17 mouse cellular contexts compared by ENCODE assay signal in genomic region chr11:64588601-64588989, GRCm38 (mm10).
DNase-seq lines count a peak whose midpoint lies in the region; ATAC-seq lines count a peak whose summit lies in the region.
"Had no signal": no experiment of that assay in that cellular context is flagged by ENCODE, and none has a peak within 500 bp of the region (broad histone marks: within the 10 kb centered on the region; RNA-seq: fewer than 3 reads in every experiment).

No protein-coding gene starts in this region.

- peak; percentile 68 to 73 for DNase-seq in cerebellum, postnatal 10 days
- no peak for DNase-seq in cerebellum, postnatal 36 days
- peak; percentile 27 for DNase-seq in midbrain, embryonic 10.5 days (ENCODE audit: low spot score)
- DNase-seq in gastrocnemius, adult 18-20 months (ENCODE audit: low spot score) = no peak
- DNase-seq in thymus, postnatal 25 days = no peak
- DNase-seq: adrenal gland, adult 8-10 months; cerebellum, adult 8-10 months; gastrocnemius, postnatal 25 days; lung, postnatal 4 days; thymus, adult 2 months had no signal

- H3K9me3 ChIP-seq in midbrain, embryonic 10.5 days (replicated peaks) = no peaks in the 10 kb centered on the region
- H3K9me3 ChIP-seq in midbrain, embryonic 15.5 days = no peaks in the 10 kb centered on the region
- H3K9me3 ChIP-seq in embryonic facial prominence, embryonic 12.5 days = no peaks in the 10 kb centered on the region
- H3K9me3 ChIP-seq: heart, embryonic 12.5 days had no signal

- H3K27ac ChIP-seq in midbrain, embryonic 10.5 days (replicated peaks) = peak overlapping the region; percentile 68; the same call in 1 of the 2 replicates
- no peak overlapping the region for H3K27ac ChIP-seq in midbrain, embryonic 15.5 days
- H3K27ac ChIP-seq in embryonic facial prominence, embryonic 12.5 days = no peak overlapping the region

- no peaks in the 10 kb centered on the region for H3K36me3 ChIP-seq in midbrain, embryonic 10.5 days
- H3K36me3 ChIP-seq in midbrain, embryonic 15.5 days (replicated peaks) = no peaks in the 10 kb centered on the region
- no peaks in the 10 kb centered on the region for H3K36me3 ChIP-seq in embryonic facial prominence, embryonic 12.5 days
- H3K36me3 ChIP-seq: heart, embryonic 12.5 days had no signal

- H3K4me1 ChIP-seq in midbrain, embryonic 10.5 days = peaks cover 45% of the 10 kb centered on the region
- peaks cover 3% of the 10 kb centered on the region; the same call in 1 of the 2 replicates for H3K4me1 ChIP-seq in midbrain, embryonic 15.5 days
- peaks cover 12% of the 10 kb centered on the region for H3K4me1 ChIP-seq in embryonic facial prominence, embryonic 12.5 days

- 59% methylated on average over 6 of the region's 6 CpGs for WGBS in midbrain, embryonic 10.5 days
- 53% methylated on average over 6 of the region's 6 CpGs for WGBS in midbrain, embryonic 15.5 days
- 26% methylated on average over 6 of the region's 6 CpGs for WGBS in embryonic facial prominence, embryonic 12.5 days

- ATAC-seq in midbrain, embryonic 15.5 days (replicated peaks) = no peak
- ATAC-seq in embryonic facial prominence, embryonic 12.5 days (ENCODE audit: insufficient number of reproducible peaks, insufficient read depth, low FRiP score, low TSS enrichment) = no peak
- peak; percentile 69 for ATAC-seq in megakaryocyte progenitor cell, adult 5-6 weeks (replicated peaks; ENCODE audit: poor library complexity)
- ATAC-seq: intestine, embryonic 16.5 days had no signal

- H3K9ac ChIP-seq in midbrain, embryonic 15.5 days = no peak overlapping the region
- H3K9ac ChIP-seq in embryonic facial prominence, embryonic 12.5 days = no peak overlapping the region
- H3K9ac ChIP-seq: heart, embryonic 12.5 days had no signal

- no peaks in the 10 kb centered on the region for H3K27me3 ChIP-seq in midbrain, embryonic 10.5 days (ENCODE audit: low read depth, poor library complexity, severe bottlenecking)
- no peaks in the 10 kb centered on the region for H3K27me3 ChIP-seq in midbrain, embryonic 15.5 days (replicated peaks)
- H3K27me3 ChIP-seq in embryonic facial prominence, embryonic 12.5 days = no peaks in the 10 kb centered on the region

- H3K4me2 ChIP-seq in midbrain, embryonic 15.5 days = no peak overlapping the region
- H3K4me2 ChIP-seq in embryonic facial prominence, embryonic 12.5 days (replicated peaks) = 0 out of 2 replicates have a peak overlapping the region, but pooled peaks have one; percentile 19
- H3K4me2 ChIP-seq: heart, embryonic 12.5 days had no signal

- H3K4me3 ChIP-seq in midbrain, embryonic 10.5 days = no peak overlapping the region
- H3K4me3 ChIP-seq in midbrain, embryonic 15.5 days = no peak overlapping the region
- H3K4me3 ChIP-seq in embryonic facial prominence, embryonic 12.5 days = no peak overlapping the region
- H3K4me3 ChIP-seq: erythroblast, embryonic 14.5 days; heart, embryonic 12.5 days; myocyte had no signal

Comparison
In these comparisons a context has a peak if more than half of its experiments do, and no peak if none do; other contexts are left out.
1. DNase-seq: peak in cerebellum, postnatal 10 days (2 of 2) and midbrain, embryonic 10.5 days (single experiment); none in cerebellum, postnatal 36 days (0 of 2), gastrocnemius, adult 18-20 months (single experiment) and thymus, postnatal 25 days (single experiment).